Mouse (Mus musculus) heart, postnatal 25 days (tissue): ENCODE measurements around the gene Olfr1145. TPM values are rescaled to one million over a fixed set of nuclear protein-coding genes. Genes with fewer than 3 reads are reported as not detected.

Experiments used
- DNase-seq: peaks from one replicate; pipeline ENCODE4 v3.0.0; 2022; ENCODE audit warnings: low spot score
- intact Hi-C: fragments of 180-260 bp; cut with DNase I; formaldehyde crosslinking; loops from one replicate; pipeline ENCODE4 v1.15.1; 2025
- total RNA-seq, 2 experiments: library from RNA; stranded (reverse); gene quantifications; 2 replicates each; pipeline ENCODE4 v1.2.3; 2021

Olfr1145 gene
- not detected for total RNA-seq

DNA sequence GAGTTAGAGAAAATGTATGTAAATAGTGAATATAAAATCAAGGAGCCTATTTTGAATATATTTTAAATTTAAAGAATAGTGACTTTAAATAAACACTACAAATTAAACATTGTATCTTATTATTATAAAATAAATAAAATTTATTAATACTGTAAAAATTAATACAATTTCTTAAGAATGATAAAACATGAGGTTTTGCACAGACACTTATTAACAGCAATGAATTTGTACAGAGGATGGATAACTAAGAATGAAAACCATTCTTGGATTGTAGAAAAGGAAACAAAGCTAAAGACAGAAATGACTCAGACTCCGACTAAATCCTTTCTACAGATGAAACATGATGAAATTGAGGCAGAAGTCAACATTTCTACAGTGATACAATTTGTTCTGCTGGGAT, at the start of gene Olfr1145:
Gene Olfr1145, plus strand, starts transcription at position 301 of the 400 bp plus-strand sequence.
- no peak for DNase-seq
- intact Hi-C loops = no loop called here

GRCm38 (mm10) chr2:87776143-87776542, 33.5 kb upstream of the Olfr1145 start:
- DNase-seq = no peak
- intact Hi-C loops = no loop called here

GRCm38 (mm10) chr2:87779183-87779582, 30.4 kb upstream of the Olfr1145 start, which contains the start of gene Olfr152:
Gene Olfr152, plus strand, starts transcription at chr2:87779483.
- DNase-seq = no peak
- intact Hi-C loops = no loop called here

DNA sequence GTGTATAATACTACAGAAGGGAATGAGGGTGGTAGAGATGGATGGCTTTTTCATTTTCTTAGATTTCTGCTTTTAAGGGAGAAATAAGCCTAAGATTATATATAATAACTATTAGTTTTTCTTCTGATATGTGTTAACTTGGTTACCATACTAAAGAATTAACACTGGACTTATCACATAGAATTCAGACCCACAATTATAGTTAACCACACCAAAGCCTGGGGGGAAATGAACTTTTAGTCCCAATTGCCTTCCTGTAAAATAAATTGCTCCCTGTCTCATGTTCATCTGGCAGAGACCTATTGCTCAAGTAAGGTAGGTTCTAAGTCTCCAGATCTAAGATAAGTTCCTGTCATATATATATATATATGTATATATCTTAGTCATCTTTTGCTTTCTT, 9.3 kb upstream of the Olfr1145 start, which contains the start of gene Olfr1143:
Gene Olfr1143, plus strand, starts transcription at position 301 of the 400 bp plus-strand sequence.
- intact Hi-C loops = no loop called here
- no peak for DNase-seq

- intact Hi-C loops = no loop called here
- DNase-seq = no peak
These were observed 20.6 kb downstream of the Olfr1145 start, which contains the start of gene Olfr1148 for GRCm38 (mm10) chr2:87830233-87830632. Gene Olfr1148, plus strand, starts transcription at chr2:87830533.

DNA sequence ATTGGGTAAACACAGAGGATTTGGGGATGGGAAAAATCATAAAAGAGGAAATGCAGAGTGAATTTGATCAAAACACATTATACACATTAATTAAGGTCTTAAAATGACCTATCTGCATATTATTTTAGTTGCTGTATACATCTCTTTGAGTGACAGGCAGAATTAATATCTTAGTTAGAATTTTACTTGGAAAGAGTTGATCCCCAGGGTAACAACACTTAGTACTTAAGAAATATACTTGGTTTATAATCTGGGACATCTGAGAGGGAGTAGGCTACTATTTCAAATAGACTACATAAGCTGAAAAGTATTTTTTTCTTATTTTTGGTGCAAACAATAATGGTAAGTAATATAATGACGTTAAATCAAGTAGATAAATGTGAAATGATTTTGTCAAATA, 34.1 kb downstream of the Olfr1145 start, which contains the start of gene Olfr1150-ps1:
Gene Olfr1150-ps1, plus strand, starts transcription at position 301 of the 400 bp plus-strand sequence.
- DNase-seq = no peak
- intact Hi-C loops = no loop called here

DNA sequence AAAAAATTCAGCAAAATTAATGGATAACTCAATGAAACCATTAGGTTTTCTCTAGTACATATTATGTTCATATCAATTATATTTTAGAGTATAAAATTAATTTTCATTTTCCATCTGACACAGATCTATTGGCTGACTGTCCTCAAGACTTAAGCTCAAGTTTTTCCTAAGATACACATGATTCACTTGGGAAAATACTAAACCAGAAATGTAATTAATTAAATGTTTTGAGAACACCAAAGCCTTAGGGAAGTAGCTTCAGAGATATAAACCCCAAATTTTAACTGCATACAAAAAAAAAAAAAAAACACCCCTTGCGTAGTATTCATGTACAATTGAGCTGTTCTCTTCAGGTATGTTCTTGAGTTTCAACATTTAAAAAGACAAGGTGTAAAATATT, 45.9 kb downstream of the Olfr1145 start, which contains the start of gene Olfr1151:
Gene Olfr1151, plus strand, starts transcription at position 301 of the 400 bp plus-strand sequence.
- intact Hi-C loops = no loop called here
- no peak for DNase-seq

Other genes starting within 250 kb of the Olfr1145 start
- not detected for gene Olfr1129, start 235.9 kb upstream of the Olfr1145 start, total RNA-seq
- not detected for gene Olfr1130, start 203.6 kb upstream of the Olfr1145 start, total RNA-seq
- gene Olfr1131, start 182.7 kb upstream of the Olfr1145 start, total RNA-seq = not detected
- not detected for gene Olfr1132, start 172.3 kb upstream of the Olfr1145 start, total RNA-seq
- gene Olfr1133, start 162.4 kb upstream of the Olfr1145 start, total RNA-seq = not detected
- gene Olfr1134, start 151.4 kb upstream of the Olfr1145 start, total RNA-seq = not detected
- gene Olfr1135, start 136.2 kb upstream of the Olfr1145 start, total RNA-seq = not detected
- gene Olfr1136, start 115.9 kb upstream of the Olfr1145 start, total RNA-seq = not detected
- gene Olfr1137, start 96.6 kb upstream of the Olfr1145 start, total RNA-seq = not detected
- gene Olfr1138, start 69.8 kb upstream of the Olfr1145 start, total RNA-seq = not detected
- not detected for gene Olfr1140, start 66.1 kb upstream of the Olfr1145 start, total RNA-seq
- not detected for gene Olfr1141, start 55.8 kb upstream of the Olfr1145 start, total RNA-seq
- gene Olfr152, start 30.3 kb upstream of the Olfr1145 start, total RNA-seq = not detected
- gene Olfr1143, start 9.2 kb upstream of the Olfr1145 start, total RNA-seq = not detected
- gene Olfr1148, start 20.7 kb downstream of the Olfr1145 start, total RNA-seq = not detected
- not detected for gene Olfr1150-ps1, start 34.2 kb downstream of the Olfr1145 start, total RNA-seq
- gene Olfr1151, start 46.0 kb downstream of the Olfr1145 start, total RNA-seq = not detected
- not detected for gene Olfr1152, start 56.7 kb downstream of the Olfr1145 start, total RNA-seq
- gene Olfr1153, start 85.1 kb downstream of the Olfr1145 start, total RNA-seq = not detected
- not detected for gene Olfr1154, start 95.3 kb downstream of the Olfr1145 start, total RNA-seq
- not detected for gene Olfr1155, start 135.3 kb downstream of the Olfr1145 start, total RNA-seq
- gene Olfr1156, start 143.3 kb downstream of the Olfr1145 start, total RNA-seq = not detected
- not detected for gene Olfr1157, start 158.5 kb downstream of the Olfr1145 start, total RNA-seq
- not detected for gene Olfr74, start 164.8 kb downstream of the Olfr1145 start, total RNA-seq
- gene Olfr1158, start 180.3 kb downstream of the Olfr1145 start, total RNA-seq = not detected
- gene Olfr1160, start 198.4 kb downstream of the Olfr1145 start, total RNA-seq = not detected
- not detected for gene Olfr1161, start 213.0 kb downstream of the Olfr1145 start, total RNA-seq
- not detected for gene Olfr73, start 227.9 kb downstream of the Olfr1145 start, total RNA-seq
- gene Olfr1162, start 241.3 kb downstream of the Olfr1145 start, total RNA-seq = not detected